In the genomic region with DNA sequence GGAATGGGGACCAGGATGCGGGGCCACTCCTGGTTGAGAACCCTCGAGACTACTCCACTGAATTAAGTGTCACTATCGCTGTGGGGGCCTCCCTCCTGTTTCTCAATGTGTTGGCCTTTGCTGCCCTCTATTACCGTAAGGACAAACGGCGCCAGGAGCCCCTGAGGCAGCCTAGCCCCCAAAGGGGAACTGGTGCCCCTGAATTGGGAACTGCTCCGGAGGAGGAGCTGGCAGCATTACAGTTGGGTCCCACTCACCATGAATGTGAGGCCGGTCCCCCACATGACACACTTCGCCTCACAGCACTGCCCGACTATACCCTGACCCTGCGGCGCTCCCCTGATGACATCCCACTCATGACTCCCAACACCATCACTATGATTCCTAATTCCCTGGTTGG, we compare ENCODE assay signal across 29 mouse cellular contexts. TPM values are rescaled to one million over a fixed set of nuclear protein-coding genes. Genes with fewer than 3 reads are reported as not detected.
A peak's percentile ranks its signal among the peaks of the same experiment; 100 is the strongest.
DNase-seq lines count a peak whose midpoint lies in the region; ATAC-seq and TF ChIP-seq lines count a peak whose summit lies in the region.
"Had no signal": no experiment of that assay in that cellular context is flagged by ENCODE, and none has a peak within 500 bp of the region (broad histone marks: within the 10 kb centered on the region; RNA-seq: fewer than 3 reads in every experiment).

No protein-coding gene starts in this region.

- no peak for DNase-seq in hindbrain, postnatal 0 days (ENCODE audit: low spot score)
- no peak for DNase-seq in liver
- DNase-seq: adrenal gland, adult 2 months; adrenal gland, postnatal 10 days; adrenal gland, postnatal 25 days; B cell, adult 2 months; cerebellum, adult 11 months; cerebellum, adult 18-20 months; cerebellum, adult 8-10 months; cerebellum, adult 9-11 months; cerebellum, postnatal 14 days; cerebellum, postnatal 36 days; forebrain, postnatal 0 days had no signal

- no peaks in the 10 kb centered on the region for H3K27me3 ChIP-seq in hindbrain, postnatal 0 days (ENCODE audit: insufficient read depth, low read length)
- H3K27me3 ChIP-seq in hindbrain, embryonic 12.5 days: 0 out of 2 replicates have a peak, but pooled peaks cover 5% of the 10 kb centered on the region
- H3K27me3 ChIP-seq in E14TG2a.4 (ENCODE audit: insufficient read depth, low read length): no peaks in the 10 kb centered on the region
- H3K27me3 ChIP-seq: CH12.LX; forebrain, embryonic 13.5 days; forebrain, embryonic 15.5 days had no signal

- no peaks in the 10 kb centered on the region for H3K9me3 ChIP-seq in hindbrain, postnatal 0 days (ENCODE audit: low read length)
- H3K9me3 ChIP-seq in hindbrain, embryonic 12.5 days (replicated peaks): no peaks in the 10 kb centered on the region
- no peaks in the 10 kb centered on the region for H3K9me3 ChIP-seq in E14TG2a.4 (ENCODE audit: low read length)
- H3K9me3 ChIP-seq: embryonic facial prominence, embryonic 10.5 days; embryonic facial prominence, embryonic 12.5 days; forebrain, embryonic 13.5 days; forebrain, embryonic 15.5 days had no signal

- H3K9ac ChIP-seq in hindbrain, postnatal 0 days (replicated peaks; ENCODE audit: low read length): no peak overlapping the region
- H3K9ac ChIP-seq in hindbrain, embryonic 12.5 days: no peak overlapping the region
- H3K9ac ChIP-seq: embryonic facial prominence, embryonic 12.5 days; forebrain, embryonic 13.5 days; forebrain, embryonic 15.5 days; forebrain, postnatal 0 days had no signal

- 89% methylated on average over 12 of the region's 12 CpGs for WGBS in hindbrain, postnatal 0 days
- WGBS in hindbrain, embryonic 12.5 days: 91% methylated on average over 12 of the region's 12 CpGs

- H3K4me2 ChIP-seq in hindbrain, postnatal 0 days (ENCODE audit: low read depth, low read length): no peak overlapping the region
- H3K4me2 ChIP-seq in hindbrain, embryonic 12.5 days (replicated peaks): no peak overlapping the region
- H3K4me2 ChIP-seq: embryonic facial prominence, embryonic 12.5 days; forebrain, embryonic 13.5 days; forebrain, embryonic 15.5 days had no signal

- ATAC-seq in hindbrain, postnatal 0 days: 0 out of 2 replicates have a peak, but pooled peaks have one; percentile 12
- ATAC-seq in hindbrain, embryonic 12.5 days (ENCODE audit: low FRiP score): no peak
- peak; percentile 54 for ATAC-seq in megakaryocyte progenitor cell, adult 5-6 weeks (replicated peaks; ENCODE audit: poor library complexity)
- ATAC-seq: CD4-positive, CD25-positive, alpha-beta regulatory T cell, adult 4 months; forebrain, embryonic 15.5 days; forebrain, postnatal 0 days had no signal

- no peaks in the 10 kb centered on the region; the same call in 1 of the 2 replicates for H3K36me3 ChIP-seq in hindbrain, postnatal 0 days (ENCODE audit: insufficient read depth, low read length)
- H3K36me3 ChIP-seq in hindbrain, embryonic 12.5 days: peaks cover 20% of the 10 kb centered on the region
- H3K36me3 ChIP-seq in E14TG2a.4 (ENCODE audit: insufficient read depth, low read length): no peaks in the 10 kb centered on the region

- TF ChIP-seq CTCF in hindbrain, postnatal 0 days (IDR thresholded peaks at IDR 0.05; ENCODE audit: low read depth): no peak
- TF ChIP-seq CTCF in E14TG2a.4 (conservative IDR thresholded peaks at IDR 0.05; ENCODE audit: low read length): no peak

- H3K4me3 ChIP-seq in hindbrain, postnatal 0 days (ENCODE audit: low read length): no peak overlapping the region
- no peak overlapping the region for H3K4me3 ChIP-seq in hindbrain, embryonic 12.5 days
- 0 out of 2 replicates have a peak overlapping the region, but pooled peaks have one; percentile 26 for H3K4me3 ChIP-seq in E14TG2a.4 (replicated peaks; ENCODE audit: low read length)
- H3K4me3 ChIP-seq: embryonic facial prominence, embryonic 10.5 days; embryonic facial prominence, embryonic 12.5 days; forebrain, embryonic 13.5 days; forebrain, embryonic 15.5 days had no signal

- H3K4me1 ChIP-seq in hindbrain, postnatal 0 days (ENCODE audit: insufficient read depth, low read length): no peaks in the 10 kb centered on the region
- no peaks in the 10 kb centered on the region for H3K4me1 ChIP-seq in hindbrain, embryonic 12.5 days
- no peaks in the 10 kb centered on the region; the same call in 1 of the 2 replicates for H3K4me1 ChIP-seq in E14TG2a.4 (replicated peaks; ENCODE audit: low read depth, low read length)
- H3K4me1 ChIP-seq: embryonic facial prominence, embryonic 10.5 days; embryonic facial prominence, embryonic 12.5 days; forebrain, embryonic 13.5 days; forebrain, embryonic 15.5 days had no signal

- no peak overlapping the region for H3K27ac ChIP-seq in hindbrain, postnatal 0 days
- H3K27ac ChIP-seq in hindbrain, embryonic 12.5 days: no peak overlapping the region
- H3K27ac ChIP-seq: embryonic facial prominence, embryonic 10.5 days; embryonic facial prominence, embryonic 12.5 days; forebrain, embryonic 13.5 days; forebrain, embryonic 15.5 days had no signal

RNA-seq across cellular contexts. Expression of a gene that starts 20.8 kb away (rescaled TPM):
- 152 and 171 TPM in 2 replicates for total RNA-seq in hindbrain, postnatal 0 days (2014; rRNA removed)
- 59.7 and 70.1 TPM in 2 replicates for polyA plus RNA-seq in hindbrain, postnatal 0 days (2015; fragmentation: Nextera tagmentation; extraction: Ambion mirVana)
- 37.0 and 44.6 TPM in 2 replicates for polyA plus RNA-seq in hindbrain, embryonic 12.5 days (2016; fragmentation: Nextera tagmentation; extraction: Ambion mirVana)
- not detected in 2 replicates for total RNA-seq in megakaryocyte progenitor cell, adult 5-6 weeks (2015)
- 0.24 TPM in 1 of 2 replicates, not detected in the other for total RNA-seq in megakaryocyte progenitor cell, adult 5-6 weeks (2017)
- total RNA-seq: common myeloid progenitor, adult 5-6 weeks had no signal

RNA-seq across cellular contexts. Expression of a gene that starts 45.9 kb away (rescaled TPM):
- total RNA-seq in hindbrain, postnatal 0 days (2014; rRNA removed): 50.0 and 64.9 TPM in 2 replicates
- polyA plus RNA-seq in hindbrain, postnatal 0 days (2015; fragmentation: Nextera tagmentation; extraction: Ambion mirVana): 19.0 TPM in 2 replicates
- 38.9 and 39.2 TPM in 2 replicates for polyA plus RNA-seq in hindbrain, embryonic 12.5 days (2016; fragmentation: Nextera tagmentation; extraction: Ambion mirVana)
- 54.0 and 64.0 TPM in 2 replicates for total RNA-seq in megakaryocyte progenitor cell, adult 5-6 weeks (2015)
- total RNA-seq in megakaryocyte progenitor cell, adult 5-6 weeks (2017): 29.2 and 31.6 TPM in 2 replicates

RNA-seq across cellular contexts. Expression of a gene that starts 51.0 kb away (rescaled TPM):
- total RNA-seq in hindbrain, postnatal 0 days (2014; rRNA removed): not detected in 2 replicates
- polyA plus RNA-seq in hindbrain, postnatal 0 days (2015; fragmentation: Nextera tagmentation; extraction: Ambion mirVana): not detected in 2 replicates
- not detected in 2 replicates for polyA plus RNA-seq in hindbrain, embryonic 12.5 days (2016; fragmentation: Nextera tagmentation; extraction: Ambion mirVana)
- total RNA-seq in megakaryocyte progenitor cell, adult 5-6 weeks (2015): not detected in 2 replicates
- not detected in 2 replicates for total RNA-seq in megakaryocyte progenitor cell, adult 5-6 weeks (2017)
- total RNA-seq: adrenal gland, adult 2 months; adrenal gland, postnatal 10 days; adrenal gland, postnatal 25 days; adrenal gland, postnatal 4 days; CH12.LX; common myeloid progenitor, adult 5-6 weeks; ES-E14; forebrain, postnatal 0 days; MEL had no signal
- polyA plus RNA-seq: adrenal gland, adult 2 months; brain, embryonic 14.5 days; embryonic facial prominence, embryonic 10.5 days; embryonic facial prominence, embryonic 12.5 days; embryonic facial prominence, embryonic 14.5 days; forebrain, embryonic 11.5 days; forebrain, embryonic 13.5 days; forebrain, embryonic 15.5 days; forebrain, postnatal 0 days had no signal

RNA-seq across cellular contexts. Expression of a gene that starts 51.7 kb away (rescaled TPM):
- 1.7 and 2.7 TPM in 2 replicates for total RNA-seq in hindbrain, postnatal 0 days (2014; rRNA removed)
- 5.1 and 5.8 TPM in 2 replicates for polyA plus RNA-seq in hindbrain, postnatal 0 days (2015; fragmentation: Nextera tagmentation; extraction: Ambion mirVana)
- polyA plus RNA-seq in hindbrain, embryonic 12.5 days (2016; fragmentation: Nextera tagmentation; extraction: Ambion mirVana): 3.5 and 4.0 TPM in 2 replicates
- 33.6 and 40.5 TPM in 2 replicates for total RNA-seq in megakaryocyte progenitor cell, adult 5-6 weeks (2015)
- total RNA-seq in megakaryocyte progenitor cell, adult 5-6 weeks (2017): 19.2 and 28.9 TPM in 2 replicates

RNA-seq across cellular contexts. Expression of a gene that starts 56.0 kb away (rescaled TPM):
- total RNA-seq in hindbrain, postnatal 0 days (2014; rRNA removed): not detected in 2 replicates
- not detected in 2 replicates for polyA plus RNA-seq in hindbrain, postnatal 0 days (2015; fragmentation: Nextera tagmentation; extraction: Ambion mirVana)
- polyA plus RNA-seq in hindbrain, embryonic 12.5 days (2016; fragmentation: Nextera tagmentation; extraction: Ambion mirVana): not detected in 2 replicates
- 1.0 TPM in 1 of 2 replicates, not detected in the other for total RNA-seq in megakaryocyte progenitor cell, adult 5-6 weeks (2015)
- total RNA-seq in megakaryocyte progenitor cell, adult 5-6 weeks (2017): 0.91 TPM in 1 of 2 replicates, not detected in the other
- total RNA-seq: adrenal gland, adult 2 months; adrenal gland, postnatal 25 days; ES-E14; MEL had no signal
- polyA plus RNA-seq: adrenal gland, adult 2 months; brain, embryonic 14.5 days; embryonic facial prominence, embryonic 10.5 days; embryonic facial prominence, embryonic 12.5 days; embryonic facial prominence, embryonic 14.5 days; forebrain, embryonic 11.5 days; forebrain, embryonic 13.5 days; forebrain, embryonic 15.5 days; forebrain, postnatal 0 days had no signal

Comparison
In these comparisons a context has a peak if more than half of its experiments do, and no peak if none do; other contexts are left out.
1. RNA of a gene that starts 20.8 kb away (total RNA-seq): 152 to 171 TPM in hindbrain, postnatal 0 days; 0.24 TPM in megakaryocyte progenitor cell, adult 5-6 weeks; every median in the first group is over 100 times any median in the second.